Mouse (Mus musculus) lung, adult 2 months (tissue): ENCODE data around the gene Ivl. TPM values are rescaled to one million over a fixed set of nuclear protein-coding genes. Genes with fewer than 3 reads are reported as not detected.

ENCODE experiments used
- DNase-seq: peaks from one replicate; pipeline ENCODE4 v3.0.0; 2022
- H3K4me1 ChIP-seq: fragments of 200-500 bp; 2 replicates; pipeline ENCODE4 v1.6.1; 2011; ENCODE audit warnings: low read length; ENCODE audit not compliant: control insufficient read depth, insufficient read depth
- H3K4me3 ChIP-seq: fragments of 200-500 bp; replicated peaks from 2 replicates; pipeline ENCODE3; 2011; ENCODE audit warnings: low read depth, mild to moderate bottlenecking, control low read depth, low read length; ENCODE audit errors: extremely low read depth
- CTCF ChIP-seq: fragments of 200-500 bp; IDR thresholded peaks from 2 replicates; pipeline ENCODE4 v1.5.1; 2011; ENCODE audit warnings: mild to moderate bottlenecking, low read length, control low read depth; ENCODE audit not compliant: insufficient read depth
- POLR2A ChIP-seq: fragments of 200-500 bp; IDR thresholded peaks from 2 replicates; pipeline ENCODE4 v1.6.1; 2011; ENCODE audit warnings: low read depth, mild to moderate bottlenecking, control low read depth, low read length, borderline replicate concordance; ENCODE audit errors: extremely low read depth
- WGBS: fragments of 180-500 bp; shearing (Covaris S2); methylation state at CpG from one replicate; pipeline ENCODE4 v1.1.7; 2018; 5-methylcytosine and 5-hydroxymethylcytosine counted together
- polyA plus RNA-seq: library from polyadenylated mRNA; depleted of rRNA; stranded (reverse); fragments of >200 nt; gene quantifications from 2 replicates; pipeline ENCODE4 v1.2.3, GENCODE M21; 2012; rRNA removed

The Ivl gene
- polyA plus RNA-seq, 1 experiment, result 0.24 TPM

GRCm38 (mm10) chr3:92583164-92583826, 9.8 kb upstream of the Ivl start:
- DNase-seq, result no peak

GRCm38 (mm10) chr3:92579508-92579907, 6.0 kb upstream of the Ivl start:
- no peak for DNase-seq
- no peaks in the 10 kb centered on the region for H3K4me1 ChIP-seq
- H3K4me3 ChIP-seq, result no peak overlapping the region
- WGBS, result 61% methylated on average over 1 of the region's 1 CpGs
- TF ChIP-seq POLR2A (no peak), CTCF (no peak)

More at GRCm38 (mm10) chr3:92583164-92583826, 9.8 kb upstream of the Ivl start:
- H3K4me3 ChIP-seq, result no peak overlapping the region
- TF ChIP-seq POLR2A, result no peak
- no peak for TF ChIP-seq CTCF
- H3K4me1 ChIP-seq, result no peaks in the 10 kb centered on the region
- WGBS, result 61% methylated on average over 3 of the region's 3 CpGs

- WGBS, result 59% methylated on average over 4 of the region's 4 CpGs
- Histone ChIP-seq H3K4me1 (no peaks in the 10 kb centered on the region), H3K4me3 (no peak overlapping the region)
- no peak for DNase-seq
- no peak for TF ChIP-seq CTCF
- TF ChIP-seq POLR2A, result no peak
Measured at GRCm38 (mm10) chr3:92578652-92579413, 5.3 kb upstream of the Ivl start.

GRCm38 (mm10) chr3:92572514-92573155, 900 bp downstream of the Ivl start:
- H3K4me1 ChIP-seq, result no peaks in the 10 kb centered on the region
- H3K4me3 ChIP-seq, result no peak overlapping the region
- TF ChIP-seq CTCF, result no peak
- no peak for TF ChIP-seq POLR2A
- 45% methylated on average over 2 of the region's 2 CpGs for WGBS
- no peak for DNase-seq

GRCm38 (mm10) chr3:92568752-92569151, 4.8 kb downstream of the Ivl start:
- TF ChIP-seq POLR2A, result no peak
- no peak for TF ChIP-seq CTCF
- Histone ChIP-seq H3K4me1 (no peaks in the 10 kb centered on the region), H3K4me3 (no peak overlapping the region)
- 74% methylated on average over 2 of the region's 2 CpGs for WGBS
- DNase-seq, result peak; percentile 33

- DNase-seq, result no peak
Measured at GRCm38 (mm10) chr3:92565418-92565817, 8.1 kb downstream of the Ivl start.

GRCm38 (mm10) chr3:92534411-92534810, 39.1 kb downstream of the Ivl start, which contains the start of gene 2310046K23Rik:
TSS of gene 2310046K23Rik (minus strand) at chr3:92534511.
- Histone ChIP-seq H3K4me3 (no peak within 1 kb of the TSS), H3K4me1 (no peaks in the 10 kb centered on the region)
- no peak for TF ChIP-seq POLR2A
- DNase-seq, result no peak
- WGBS, result 85% methylated on average over 3 of the region's 3 CpGs

More at GRCm38 (mm10) chr3:92565418-92565817, 8.1 kb downstream of the Ivl start:
- Histone ChIP-seq H3K4me3 (no peak overlapping the region), H3K4me1 (no peaks in the 10 kb centered on the region)
- TF ChIP-seq CTCF (no peak; the same call in 1 of the 2 replicates), POLR2A (no peak)

Other genes starting within 250 kb of the Ivl start
- gene Sprr2d, start 234.6 kb downstream of the Ivl start, polyA plus RNA-seq, result 0.20 TPM in 1 of 2 replicates, not detected in the other
- gene Sprr2e, start 221.6 kb downstream of the Ivl start, polyA plus RNA-seq, result not detected in 2 replicates
- gene Sprr2f, start 208.5 kb downstream of the Ivl start, polyA plus RNA-seq, result not detected in 2 replicates
- 0.46 TPM in 1 of 2 replicates, not detected in the other for gene Sprr2h, start 188.1 kb downstream of the Ivl start, polyA plus RNA-seq
- gene Sprr2i, start 165.7 kb downstream of the Ivl start, polyA plus RNA-seq, result 1.1 TPM in 1 of 2 replicates, not detected in the other
- 6.1 TPM in 1 of 2 replicates, not detected in the other for gene Sprr2j-ps, start 155.7 kb downstream of the Ivl start, polyA plus RNA-seq
- gene Gm9774, start 144.3 kb downstream of the Ivl start, polyA plus RNA-seq, result 5.0 and 6.3 TPM in 2 replicates
- gene Sprr2k, start 141.2 kb downstream of the Ivl start, polyA plus RNA-seq, result 1.1 TPM in 1 of 2 replicates, not detected in the other
- 48.2 TPM in 1 of 2 replicates, not detected in the other for gene Sprr1b, start 134.9 kb downstream of the Ivl start, polyA plus RNA-seq
- 0.12 and 568 TPM in 2 replicates for gene Sprr3, start 115.0 kb downstream of the Ivl start, polyA plus RNA-seq
- 5.1 and 220 TPM in 2 replicates for gene Sprr1a, start 87.8 kb downstream of the Ivl start, polyA plus RNA-seq
- not detected in 2 replicates for gene Sprr4, start 73.2 kb downstream of the Ivl start, polyA plus RNA-seq
- 2.3 TPM in 1 of 2 replicates, not detected in the other for gene 2310046K23Rik, start 39.2 kb downstream of the Ivl start, polyA plus RNA-seq
- 0.92 TPM in 1 of 2 replicates, not detected in the other for gene Smcp, start 15.3 kb upstream of the Ivl start, polyA plus RNA-seq
- 1.3 TPM in 1 of 2 replicates, not detected in the other for gene 2210017I01Rik, start 33.8 kb upstream of the Ivl start, polyA plus RNA-seq
- gene Lce6a, start 47.9 kb upstream of the Ivl start, polyA plus RNA-seq, result not detected in 2 replicates
- 47.3 TPM in 1 of 2 replicates, not detected in the other for gene Lce1a1, start 74.6 kb upstream of the Ivl start, polyA plus RNA-seq
- gene Lce1b, start 83.2 kb upstream of the Ivl start, polyA plus RNA-seq, result 67.0 TPM in 1 of 2 replicates, not detected in the other
- gene Lce1a2, start 96.6 kb upstream of the Ivl start, polyA plus RNA-seq, result 74.9 TPM in 1 of 2 replicates, not detected in the other
- 0.18 and 55.3 TPM in 2 replicates for gene Lce1c, start 105.5 kb upstream of the Ivl start, polyA plus RNA-seq
- gene Lce1d, start 113.5 kb upstream of the Ivl start, polyA plus RNA-seq, result 77.1 TPM in 1 of 2 replicates, not detected in the other
- 25.3 TPM in 1 of 2 replicates, not detected in the other for gene Lce1e, start 135.3 kb upstream of the Ivl start, polyA plus RNA-seq
- gene Lce1f, start 146.6 kb upstream of the Ivl start, polyA plus RNA-seq, result 38.2 TPM in 1 of 2 replicates, not detected in the other
- gene Gm38119, start 165.4 kb upstream of the Ivl start, polyA plus RNA-seq, result 0.34 TPM in 1 of 2 replicates, not detected in the other
- 23.0 TPM in 1 of 2 replicates, not detected in the other for gene Lce1g, start 178.6 kb upstream of the Ivl start, polyA plus RNA-seq
- 17.7 TPM in 1 of 2 replicates, not detected in the other for gene Lce1h, start 191.3 kb upstream of the Ivl start, polyA plus RNA-seq
- gene Lce1i, start 205.2 kb upstream of the Ivl start, polyA plus RNA-seq, result 20.2 TPM in 1 of 2 replicates, not detected in the other
- 17.7 TPM in 1 of 2 replicates, not detected in the other for gene Lce1j, start 216.8 kb upstream of the Ivl start, polyA plus RNA-seq
- gene Lce1k, start 234.2 kb upstream of the Ivl start, polyA plus RNA-seq, result 22.2 TPM in 1 of 2 replicates, not detected in the other